Mouse (Mus musculus) CH12.LX (cell line): ENCODE measurements around the gene B3gnt2.

ENCODE experiments used
- CTCF ChIP-seq, 2 experiments: IDR thresholded peaks in 1 of 2; conservative IDR thresholded peaks in 1 of 2; 2 replicates each; pipeline ENCODE4 v1.5.1; 2011 to 2012; ENCODE audit warnings: low read depth in 2 of 2, low read length in 2 of 2, improper control_type of control experiment in 1 of 2, inconsistent platforms in 1 of 2, mild to moderate bottlenecking in 1 of 2, moderate library complexity in 1 of 2
- E2F4 ChIP-seq: IDR thresholded peaks from 2 replicates; pipeline ENCODE4 v1.6.1; 2011; ENCODE audit warnings: low read depth, low read length, improper control_type of control experiment; ENCODE audit not compliant: insufficient replicate concordance
- EP300 ChIP-seq: IDR thresholded peaks from 2 replicates; pipeline ENCODE4 v1.6.1; 2011; ENCODE audit warnings: low read length, improper control_type of control experiment
- GABPA ChIP-seq: IDR thresholded peaks from 2 replicates; pipeline ENCODE4 v1.6.1; 2012; ENCODE audit warnings: low read depth, low read length, improper control_type of control experiment, inconsistent platforms; ENCODE audit not compliant: insufficient replicate concordance
- MAZ ChIP-seq: IDR thresholded peaks from 2 replicates; pipeline ENCODE4 v1.6.1; 2012; ENCODE audit warnings: low read depth, mild to moderate bottlenecking, inconsistent platforms, low read length, improper control_type of control experiment, moderate library complexity
- MYC ChIP-seq: IDR thresholded peaks from 2 replicates; pipeline ENCODE4 v1.6.1; 2011; ENCODE audit warnings: low read depth, mild to moderate bottlenecking, improper control_type of control experiment, low read length
- NELFE ChIP-seq: IDR thresholded peaks from 2 replicates; pipeline ENCODE4 v1.6.1; 2011; ENCODE audit warnings: low read depth, low read length, improper control_type of control experiment
- POLR2A ChIP-seq: IDR thresholded peaks from 2 replicates; pipeline ENCODE4 v1.6.1; 2011; ENCODE audit warnings: low read depth, mild to moderate bottlenecking, improper control_type of control experiment, low read length
- USF2 ChIP-seq: conservative IDR thresholded peaks from 2 replicates; pipeline ENCODE4 v1.6.1; 2011; ENCODE audit warnings: low read depth, low read length, improper control_type of control experiment

- TF ChIP-seq POLR2A: no peak; the same call in 1 of the 2 replicates
- peak; percentile 97 for TF ChIP-seq EP300
- TF ChIP-seq CTCF (conservative IDR thresholded peaks at IDR 0.05 in 1 of 2, IDR thresholded peaks at IDR 0.05 in 1 of 2; ENCODE audit: low read depth in 2 of 2, low read length in 2 of 2): no peak
- no peak for TF ChIP-seq NELFE
- 0 out of 2 replicates have a peak, but pooled peaks have one; percentile 52 for TF ChIP-seq MAZ
- TF ChIP-seq MYC: peak; percentile 97
- TF ChIP-seq USF2: no peak
- no peak for TF ChIP-seq GABPA
- TF ChIP-seq E2F4: no peak
These were observed 42.4 kb downstream of the B3gnt2 start for GRCm38 (mm10) chr11:22818371-22818770.
